In the genomic region with DNA sequence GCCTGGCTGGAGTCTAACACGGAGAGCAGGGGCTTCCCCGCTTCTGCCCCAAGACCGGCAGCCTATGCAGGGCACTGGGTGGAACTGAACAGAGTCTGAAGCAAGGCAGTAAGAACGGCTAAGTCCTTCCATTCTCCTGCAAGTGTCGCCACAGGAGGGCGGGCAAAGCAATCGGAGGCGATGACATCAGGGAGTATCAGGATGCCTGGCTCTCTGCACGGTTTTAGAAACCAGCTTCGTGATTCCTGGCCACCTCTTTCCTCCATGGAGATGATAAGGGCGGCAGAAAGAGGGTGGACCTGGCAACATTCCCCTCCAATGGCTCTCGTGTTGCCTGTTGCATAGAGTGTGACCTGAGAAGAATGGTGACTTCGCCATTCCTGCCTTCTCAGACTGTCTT, we compare ENCODE assay signal across 8 mouse cellular contexts. TPM values are rescaled to one million over a fixed set of nuclear protein-coding genes. Genes with fewer than 3 reads are reported as not detected.
A peak's percentile ranks its signal among the peaks of the same experiment; 100 is the strongest.
DNase-seq lines count a peak whose midpoint lies in the region; ATAC-seq lines count a peak whose summit lies in the region.

No protein-coding gene starts in this region.

- peak overlapping the region; percentile 48; the same call in 1 of the 2 replicates for H3K9ac ChIP-seq in hindbrain, embryonic 16.5 days (ENCODE audit: low read depth, low read length)

- WGBS in heart, embryonic 10.5 days = 4% methylated on average over 13 of the region's 13 CpGs
- WGBS in hindbrain, embryonic 16.5 days = 5% methylated on average over 13 of the region's 13 CpGs

- DNase-seq in heart, embryonic 10.5 days (ENCODE audit: low spot score) = peak; percentile 80
- DNase-seq in heart, adult 11 months = no peak
- DNase-seq in embryo, embryonic 9.5 days (ENCODE audit: extremely low spot score) = peak; percentile 24
- DNase-seq in neural tube, embryonic 10.5 days (ENCODE audit: extremely low spot score, low spot score) = peak; percentile 17
- DNase-seq in MN1 (ENCODE audit: low spot score) = no peak
- no peak for DNase-seq in left cerebral cortex, postnatal 4 days
- no peak for DNase-seq in urinary bladder, adult 18-20 months (ENCODE audit: low spot score in 2 of 2)

- H3K4me2 ChIP-seq in hindbrain, embryonic 16.5 days (ENCODE audit: low read length) = peak overlapping the region; percentile 53

- peak overlapping the region; percentile 62; the same call in 1 of the 2 replicates for H3K27ac ChIP-seq in heart, embryonic 10.5 days
- no peak overlapping the region for H3K27ac ChIP-seq in hindbrain, embryonic 16.5 days (ENCODE audit: low read depth, low read length)

- H3K9me3 ChIP-seq in heart, embryonic 10.5 days = no peaks in the 10 kb centered on the region
- H3K9me3 ChIP-seq in hindbrain, embryonic 16.5 days (ENCODE audit: control insufficient read depth, low read length) = no peaks in the 10 kb centered on the region

- peak overlapping the region; percentile 50 for H3K4me3 ChIP-seq in heart, embryonic 10.5 days
- peak overlapping the region; percentile 18 for H3K4me3 ChIP-seq in hindbrain, embryonic 16.5 days (ENCODE audit: low read length)

- intact Hi-C loops in left cerebral cortex, postnatal 4 days (cut with DNase I) = no loop called here

- H3K36me3 ChIP-seq in heart, embryonic 10.5 days = peaks cover 19% of the 10 kb centered on the region
- peaks cover 16% of the 10 kb centered on the region for H3K36me3 ChIP-seq in hindbrain, embryonic 16.5 days (ENCODE audit: control insufficient read depth, insufficient read depth, low read length)

- H3K27me3 ChIP-seq in heart, embryonic 10.5 days (ENCODE audit: insufficient read depth, poor library complexity, severe bottlenecking) = peaks cover 7% of the 10 kb centered on the region; the same call in 1 of the 2 replicates
- H3K27me3 ChIP-seq in hindbrain, embryonic 16.5 days (replicated peaks; ENCODE audit: control insufficient read depth, insufficient read depth, low read length) = no peaks in the 10 kb centered on the region; the same call in 1 of the 2 replicates

- ATAC-seq in hindbrain, embryonic 16.5 days = no peak

- H3K4me1 ChIP-seq in heart, embryonic 10.5 days = peaks cover 25% of the 10 kb centered on the region
- H3K4me1 ChIP-seq in hindbrain, embryonic 16.5 days (ENCODE audit: control insufficient read depth, insufficient read depth, low read depth, low read length) = peaks cover 10% of the 10 kb centered on the region

RNA-seq across cellular contexts. Expression of a gene that starts 28.2 kb away (rescaled TPM):
- 54.8 and 76.3 TPM in 2 replicates for polyA plus RNA-seq in heart, embryonic 10.5 days (2016; fragmentation: Nextera tagmentation; extraction: Ambion mirVana)
- 70.0 and 76.7 TPM in 2 replicates for polyA plus RNA-seq in hindbrain, embryonic 16.5 days (2015; fragmentation: Nextera tagmentation; extraction: Ambion mirVana)
- 10 to 100 TPM; 81.4 to 81.6 TPM for total RNA-seq in left cerebral cortex, postnatal 4 days (2021)

RNA-seq across cellular contexts. Expression of a gene that starts 32.2 kb away (rescaled TPM):
- polyA plus RNA-seq in heart, embryonic 10.5 days (2016; fragmentation: Nextera tagmentation; extraction: Ambion mirVana) = 12.2 and 18.6 TPM in 2 replicates
- 61.7 and 63.3 TPM in 2 replicates for polyA plus RNA-seq in hindbrain, embryonic 16.5 days (2015; fragmentation: Nextera tagmentation; extraction: Ambion mirVana)
- 10 to 100 TPM; 80.6 to 85.3 TPM for total RNA-seq in left cerebral cortex, postnatal 4 days (2021)

Comparison
In these comparisons a context has a peak if more than half of its experiments do, and no peak if none do; other contexts are left out.
1. DNase-seq: peak in heart, embryonic 10.5 days (single experiment), embryo, embryonic 9.5 days (single experiment) and neural tube, embryonic 10.5 days (single experiment); none in heart, adult 11 months (single experiment), MN1 (single experiment), left cerebral cortex, postnatal 4 days (single experiment) and urinary bladder, adult 18-20 months (0 of 2).